Mouse (Mus musculus): Measurements from ENCODE around the gene Olfr1497.

- no peak for TF ChIP-seq CTCF (IDR thresholded peaks at IDR 0.05; ENCODE audit: insufficient read depth, low read depth, low read length)
- TF ChIP-seq POLR2A (IDR thresholded peaks at IDR 0.05; ENCODE audit: insufficient read depth, low read depth, low read length): no peak
Observed at GRCm38 (mm10) chr19:13819347-13819746, 21.3 kb upstream of the Olfr1497 start, which contains the start of gene Olfr1499.

Measured in olfactory bulb, adult 2 months (tissue).